Mouse (Mus musculus): ENCODE data around the gene Mapk1ip1. TPM values are rescaled to one million over a fixed set of nuclear protein-coding genes. Genes with fewer than 3 reads are reported as not detected.

Gene Mapk1ip1
- polyA plus RNA-seq (2015; fragmentation: Nextera tagmentation; extraction: Ambion mirVana): 12.1 and 13.1 TPM in 2 replicates

DNA sequence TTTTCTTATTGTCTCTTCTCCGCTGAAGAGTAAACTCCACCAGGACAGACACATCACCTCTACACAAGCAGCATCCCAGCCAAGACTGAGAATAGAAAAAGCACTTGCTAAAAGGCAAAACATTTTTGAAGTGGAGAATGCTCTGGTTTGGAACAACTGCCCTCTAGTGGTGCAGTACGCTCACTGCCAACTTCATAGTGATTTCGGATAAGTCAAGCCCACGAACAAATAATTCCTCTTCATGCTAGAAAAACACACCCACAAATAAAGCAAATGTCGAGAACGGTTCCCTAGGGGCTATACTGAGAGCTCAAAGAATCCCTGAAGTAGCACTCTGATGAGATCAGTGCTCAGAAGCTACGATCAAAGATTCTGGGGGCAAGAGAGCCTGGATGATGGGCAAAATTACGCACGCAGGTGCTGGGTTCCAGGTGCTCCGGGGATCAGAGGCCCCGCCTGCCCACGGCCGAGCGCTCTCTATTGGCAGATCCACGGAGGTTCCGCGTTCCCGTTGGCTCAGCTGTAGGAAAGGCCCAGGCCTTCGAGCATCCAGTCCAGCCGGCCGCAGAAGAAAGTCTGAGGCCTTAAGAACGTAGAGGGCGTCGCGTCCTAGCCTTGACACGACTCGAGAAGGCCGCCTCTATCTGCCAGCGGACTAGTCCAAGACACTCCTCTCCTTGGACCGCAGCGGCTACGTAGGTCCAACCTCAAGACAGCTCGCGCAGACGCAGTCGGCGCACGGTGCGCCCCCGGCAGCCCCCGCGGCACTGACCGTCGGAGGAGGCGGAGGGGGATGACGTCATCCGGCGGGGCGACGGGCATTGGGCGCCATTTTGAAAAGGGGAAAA lies at the start of gene Mapk1ip1, which contains the start of gene Ppp2r2d:
TSS of gene Mapk1ip1 (minus strand) at position 730 of the 848 bp plus-strand sequence.
TSS of gene Ppp2r2d (plus strand) at position 536 of the 848 bp plus-strand sequence.
- H3K9me3 ChIP-seq: no peaks in the 10 kb centered on the region
- peaks cover 6% of the 10 kb centered on the region; the same call in 1 of the 2 replicates for H3K36me3 ChIP-seq
- peak within 1 kb of the TSS; percentile 96 for H3K27ac ChIP-seq
- peak; percentile 92 for ATAC-seq (ENCODE audit: insufficient number of reproducible peaks, low FRiP score, low TSS enrichment, low read depth)
- peak within 1 kb of the TSS; percentile 64 for H3K4me2 ChIP-seq
- peak within 1 kb of the TSS; percentile 89 for H3K4me3 ChIP-seq
- H3K4me1 ChIP-seq: peaks cover 31% of the 10 kb centered on the region
- no peaks in the 10 kb centered on the region for H3K27me3 ChIP-seq
- H3K9ac ChIP-seq: peak within 1 kb of the TSS; percentile 97
- WGBS: under 1% methylated on average over 49 of the region's 51 CpGs

DNA sequence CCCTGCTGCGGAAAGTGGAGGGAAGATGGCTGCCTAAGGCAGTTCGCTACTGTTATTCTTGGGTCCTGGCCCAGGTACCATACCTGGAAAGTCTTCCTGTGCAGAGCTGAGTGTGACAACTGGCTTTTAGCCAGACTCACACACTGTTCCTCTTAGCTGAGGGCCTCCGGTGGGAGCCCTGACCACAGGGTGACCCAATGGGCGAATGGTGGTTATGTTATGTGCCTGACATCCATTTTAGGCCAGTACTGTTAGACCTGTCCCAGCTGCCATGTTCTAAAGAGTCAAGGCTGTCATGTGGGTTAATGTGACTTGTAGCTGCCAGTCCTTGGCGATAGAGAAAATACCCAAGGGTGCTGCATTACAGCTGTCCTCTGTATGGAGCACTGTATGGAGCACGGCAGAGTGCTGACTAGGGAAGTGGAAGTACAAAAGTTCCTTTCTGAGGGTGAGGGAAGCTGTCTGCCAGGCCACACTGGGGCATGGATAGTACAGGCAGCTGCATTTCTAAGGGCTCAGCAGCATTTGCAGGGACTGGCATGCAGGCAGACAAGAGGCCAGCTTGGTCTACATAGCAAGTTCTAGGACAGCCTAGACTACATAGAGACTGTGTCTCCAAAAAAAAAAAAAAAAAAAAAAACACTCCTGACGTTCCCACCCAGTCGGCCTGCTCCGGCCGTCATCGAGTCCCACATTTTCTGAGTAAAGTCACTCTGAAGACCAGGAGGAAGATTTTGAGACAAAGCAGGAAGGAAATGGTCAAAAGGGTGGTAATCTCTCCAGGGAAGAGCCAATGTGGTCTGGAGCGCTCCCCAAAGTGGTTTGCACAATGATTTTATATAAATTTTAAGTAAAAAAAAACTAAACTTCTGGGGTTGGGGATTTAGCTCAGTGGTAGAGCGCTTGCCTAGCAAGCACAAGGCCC lies 39.6 kb upstream of the Mapk1ip1 start:
- Histone ChIP-seq H3K4me2 (no peak overlapping the region), H3K4me3 (no peak overlapping the region), H3K4me1 (0 out of 2 replicates have a peak, but pooled peaks cover 3% of the 10 kb centered on the region), H3K9me3 (no peaks in the 10 kb centered on the region), H3K36me3 (peaks cover 42% of the 10 kb centered on the region), H3K9ac (no peak overlapping the region), H3K27ac (peak overlapping the region; percentile 17; the same call in 1 of the 2 replicates), H3K27me3 (no peaks in the 10 kb centered on the region)
- peak; percentile 44; the same call in 1 of the 2 replicates for ATAC-seq (ENCODE audit: insufficient number of reproducible peaks, low FRiP score, low TSS enrichment, low read depth)
- WGBS: 76% methylated on average over 13 of the region's 13 CpGs

DNA sequence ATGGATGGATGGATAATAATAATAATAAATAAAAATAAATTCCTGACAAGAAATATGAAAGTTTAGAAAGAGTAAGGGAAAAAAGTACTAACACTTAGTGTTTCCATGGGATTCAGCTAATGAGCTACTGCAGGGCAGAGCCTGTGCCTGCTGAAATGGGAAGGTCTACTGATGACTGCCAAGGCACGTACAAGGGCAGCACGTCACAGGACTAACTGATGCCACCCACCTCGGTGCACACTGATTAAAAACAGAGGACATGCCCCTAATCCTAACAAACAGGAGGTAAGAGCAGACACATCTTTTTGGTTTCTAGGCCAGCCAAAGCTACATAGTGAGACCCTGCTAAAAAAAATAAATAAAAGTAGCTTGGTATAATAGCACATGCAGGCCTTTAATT lies 37.7 kb upstream of the Mapk1ip1 start:
- Histone ChIP-seq H3K9ac (no peak overlapping the region), H3K4me1 (0 out of 2 replicates have a peak, but pooled peaks cover 3% of the 10 kb centered on the region), H3K36me3 (peaks cover 59% of the 10 kb centered on the region), H3K4me2 (no peak overlapping the region), H3K27ac (no peak overlapping the region), H3K4me3 (no peak overlapping the region), H3K27me3 (no peaks in the 10 kb centered on the region), H3K9me3 (no peaks in the 10 kb centered on the region)
- WGBS: 90% methylated on average over 3 of the region's 3 CpGs
- no peak for ATAC-seq (ENCODE audit: insufficient number of reproducible peaks, low FRiP score, low TSS enrichment, low read depth)

DNA sequence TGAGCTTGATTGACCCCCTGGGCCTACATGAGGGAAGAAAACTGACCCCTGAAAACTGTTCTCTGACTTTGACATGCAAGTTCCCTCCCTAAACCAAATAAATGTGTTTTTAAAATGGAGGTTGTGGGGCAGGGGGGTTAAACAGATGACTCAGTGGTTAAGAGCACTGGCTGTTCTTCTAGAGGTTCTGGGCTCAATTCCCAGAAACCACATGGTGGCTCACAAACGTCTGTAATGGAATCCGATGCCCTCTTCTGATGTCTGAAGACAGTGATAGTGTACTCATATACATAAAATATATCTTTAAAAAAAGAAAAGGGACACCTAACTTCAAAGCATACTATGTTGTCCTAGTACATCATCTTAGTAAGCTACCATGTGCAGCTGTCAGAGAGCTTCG lies 29.0 kb upstream of the Mapk1ip1 start:
- Histone ChIP-seq H3K4me1 (no peaks in the 10 kb centered on the region), H3K4me3 (no peak overlapping the region), H3K36me3 (peaks cover 90% of the 10 kb centered on the region), H3K27me3 (no peaks in the 10 kb centered on the region), H3K9ac (no peak overlapping the region), H3K27ac (no peak overlapping the region), H3K4me2 (no peak overlapping the region), H3K9me3 (no peaks in the 10 kb centered on the region)
- 62% methylated on average over 3 of the region's 3 CpGs for WGBS
- ATAC-seq (ENCODE audit: insufficient number of reproducible peaks, low FRiP score, low TSS enrichment, low read depth): no peak

DNA sequence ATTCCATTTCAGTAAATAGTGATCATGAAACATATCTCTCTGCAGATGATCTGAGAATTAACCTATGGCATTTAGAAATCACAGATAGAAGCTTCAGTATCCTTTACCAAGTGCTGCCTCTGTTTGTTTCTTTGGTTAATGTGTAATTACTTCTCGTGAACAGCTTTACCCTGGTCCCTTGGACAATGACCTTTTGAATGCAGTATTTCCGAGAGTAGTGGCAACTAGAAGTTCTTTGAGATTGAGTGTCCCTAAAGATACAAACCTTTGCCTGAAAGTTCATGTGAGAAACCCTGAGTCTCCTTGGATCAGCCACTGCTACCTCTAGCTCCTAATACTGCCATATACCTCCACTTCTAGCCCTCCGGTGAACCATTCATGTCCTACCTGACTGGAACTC lies 26.9 kb upstream of the Mapk1ip1 start:
- no peak overlapping the region for H3K4me3 ChIP-seq
- no peaks in the 10 kb centered on the region for H3K4me1 ChIP-seq
- no peaks in the 10 kb centered on the region for H3K27me3 ChIP-seq
- 92% methylated on average over 3 of the region's 3 CpGs for WGBS
- no peaks in the 10 kb centered on the region for H3K9me3 ChIP-seq
- peaks cover 84% of the 10 kb centered on the region for H3K36me3 ChIP-seq
- ATAC-seq (ENCODE audit: insufficient number of reproducible peaks, low FRiP score, low TSS enrichment, low read depth): no peak
- H3K27ac ChIP-seq: no peak overlapping the region
- H3K4me2 ChIP-seq: no peak overlapping the region
- no peak overlapping the region for H3K9ac ChIP-seq

DNA sequence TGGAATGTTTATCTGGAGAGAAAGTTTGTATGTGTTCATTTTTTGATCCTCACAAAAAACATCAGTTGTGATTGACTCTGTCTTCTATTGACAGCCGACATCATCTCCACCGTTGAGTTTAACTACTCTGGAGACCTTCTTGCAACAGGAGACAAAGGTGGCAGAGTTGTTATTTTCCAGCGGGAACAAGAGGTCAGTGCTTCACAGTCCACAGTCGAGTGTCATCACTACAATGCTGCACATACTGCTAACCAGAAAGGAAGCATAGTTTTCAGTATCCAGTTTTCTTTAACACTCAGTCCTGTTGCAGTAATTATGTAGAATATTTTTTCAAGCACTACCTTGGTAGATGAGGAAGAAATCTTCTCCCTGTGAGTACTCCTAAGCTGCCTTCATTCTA lies 22.2 kb upstream of the Mapk1ip1 start:
- Histone ChIP-seq H3K9me3 (no peaks in the 10 kb centered on the region), H3K27ac (no peak overlapping the region), H3K9ac (no peak overlapping the region), H3K4me2 (no peak overlapping the region), H3K27me3 (no peaks in the 10 kb centered on the region), H3K4me1 (peaks cover 8% of the 10 kb centered on the region), H3K36me3 (peaks cover 38% of the 10 kb centered on the region), H3K4me3 (no peak overlapping the region)
- no peak for ATAC-seq (ENCODE audit: insufficient number of reproducible peaks, low FRiP score, low TSS enrichment, low read depth)
- WGBS: 90% methylated on average over 4 of the region's 4 CpGs

DNA sequence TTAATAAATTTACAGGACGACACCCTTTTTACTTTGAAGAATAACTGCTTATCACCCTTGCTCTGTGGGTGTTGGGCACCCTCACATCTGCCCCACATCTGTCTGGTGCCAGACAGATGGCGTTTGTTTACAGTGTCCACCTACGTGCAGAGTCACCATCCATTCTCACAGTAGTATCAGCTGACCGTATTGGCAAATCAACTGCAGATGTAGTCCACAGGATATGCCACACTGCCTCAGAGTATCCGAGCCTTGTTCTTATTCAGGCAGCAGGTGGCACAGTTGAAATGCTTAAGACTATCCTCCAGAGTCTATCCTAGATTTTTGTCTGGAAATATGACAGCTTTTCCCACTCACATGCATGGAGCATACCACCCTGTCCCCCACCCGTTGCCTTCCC lies 21.2 kb upstream of the Mapk1ip1 start:
- Histone ChIP-seq H3K4me3 (no peak overlapping the region), H3K36me3 (peaks cover 27% of the 10 kb centered on the region), H3K9me3 (no peaks in the 10 kb centered on the region), H3K27me3 (no peaks in the 10 kb centered on the region), H3K4me2 (no peak overlapping the region), H3K4me1 (peaks cover 14% of the 10 kb centered on the region), H3K9ac (no peak overlapping the region), H3K27ac (no peak overlapping the region)
- no peak for ATAC-seq (ENCODE audit: insufficient number of reproducible peaks, low FRiP score, low TSS enrichment, low read depth)
- 47% methylated on average over 6 of the region's 6 CpGs for WGBS

DNA sequence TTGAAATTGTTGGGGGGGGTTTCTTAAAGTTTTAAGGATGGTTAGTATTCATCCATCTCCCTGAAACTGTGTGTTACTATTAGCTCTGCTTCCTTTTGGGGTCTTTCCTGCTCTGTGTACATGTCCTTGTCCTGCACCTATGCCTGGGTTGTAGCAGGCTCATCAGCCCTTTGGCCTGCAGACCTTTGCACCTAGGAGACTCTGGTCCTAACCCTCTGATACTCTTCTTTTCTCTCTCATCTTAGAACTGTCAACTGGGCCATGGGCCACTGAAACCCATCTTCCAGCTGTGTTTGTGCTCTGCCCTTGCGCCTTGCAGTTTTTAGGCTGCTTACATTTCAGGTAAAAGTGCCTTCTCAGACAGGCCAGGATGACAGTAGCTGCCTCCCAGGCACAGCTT lies 18.7 kb upstream of the Mapk1ip1 start:
- H3K4me1 ChIP-seq: peaks cover 14% of the 10 kb centered on the region
- no peak overlapping the region for H3K4me3 ChIP-seq
- H3K9me3 ChIP-seq: no peaks in the 10 kb centered on the region
- H3K27ac ChIP-seq: no peak overlapping the region
- no peaks in the 10 kb centered on the region for H3K27me3 ChIP-seq
- 100% methylated on average over 1 of the region's 1 CpGs for WGBS
- peaks cover 13% of the 10 kb centered on the region for H3K36me3 ChIP-seq
- ATAC-seq (ENCODE audit: insufficient number of reproducible peaks, low FRiP score, low TSS enrichment, low read depth): no peak
- no peak overlapping the region for H3K9ac ChIP-seq
- no peak overlapping the region for H3K4me2 ChIP-seq

DNA sequence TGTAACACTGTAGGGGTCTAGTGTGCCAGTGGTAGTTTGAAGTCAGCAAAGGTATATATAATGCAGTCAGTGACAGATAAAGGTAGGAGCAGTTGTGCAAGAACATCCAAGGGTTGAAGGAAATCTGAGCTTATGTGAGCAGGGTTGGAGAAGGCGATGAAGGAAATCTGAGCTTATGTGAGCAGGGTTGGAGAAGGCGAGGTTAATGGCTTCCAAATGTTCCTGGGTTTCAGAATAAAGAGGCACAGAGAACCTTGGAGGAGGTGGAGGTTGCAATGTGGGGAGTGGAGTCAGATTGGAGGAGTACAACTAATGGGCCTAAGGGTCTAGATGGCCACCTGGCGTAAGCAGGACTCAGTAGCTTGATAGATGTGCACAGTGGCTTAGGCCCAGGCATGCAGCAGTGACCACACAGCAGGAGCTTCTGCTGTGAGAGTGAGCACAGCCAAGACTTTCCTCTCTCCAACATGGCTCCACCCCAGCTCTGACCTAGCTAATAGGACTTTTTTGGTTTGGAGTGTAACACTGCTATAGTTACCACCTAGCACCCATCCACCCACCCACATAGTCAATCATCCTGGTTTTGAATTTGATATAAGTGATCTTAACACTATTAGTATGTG lies 18.0 kb upstream of the Mapk1ip1 start:
- ATAC-seq (ENCODE audit: insufficient number of reproducible peaks, low FRiP score, low TSS enrichment, low read depth): no peak
- Histone ChIP-seq H3K9ac (no peak overlapping the region), H3K27me3 (no peaks in the 10 kb centered on the region), H3K27ac (0 out of 2 replicates have a peak overlapping the region, but pooled peaks have one; percentile 47), H3K4me2 (no peak overlapping the region), H3K4me3 (no peak overlapping the region), H3K36me3 (peaks cover 7% of the 10 kb centered on the region), H3K4me1 (peaks cover 14% of the 10 kb centered on the region), H3K9me3 (no peaks in the 10 kb centered on the region)
- WGBS: 50% methylated on average over 3 of the region's 3 CpGs

DNA sequence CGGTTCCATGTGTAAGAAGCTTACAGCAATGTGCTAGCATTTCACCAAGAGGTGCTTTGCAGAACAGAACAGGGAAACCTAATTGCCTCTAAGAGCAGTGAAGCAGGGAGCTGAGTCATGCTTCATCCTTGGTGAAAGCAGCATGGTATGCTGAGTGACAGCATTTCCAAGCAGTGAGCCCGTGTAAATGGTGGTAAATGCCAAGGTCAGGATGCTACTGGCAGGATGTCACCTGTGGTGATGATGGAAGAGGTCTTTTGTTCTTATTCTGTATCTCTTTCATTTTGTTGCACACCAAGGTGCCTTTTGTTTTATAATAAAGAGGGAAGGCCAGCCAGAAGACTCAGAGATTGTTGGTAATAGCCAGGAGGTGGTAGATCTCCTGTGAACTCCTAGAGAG lies 10.6 kb upstream of the Mapk1ip1 start:
- 0 out of 2 replicates have a peak, but pooled peaks cover 3% of the 10 kb centered on the region for H3K4me1 ChIP-seq
- no peak overlapping the region for H3K4me3 ChIP-seq
- no peak for ATAC-seq (ENCODE audit: insufficient number of reproducible peaks, low FRiP score, low TSS enrichment, low read depth)
- H3K9me3 ChIP-seq: no peaks in the 10 kb centered on the region
- H3K27me3 ChIP-seq: no peaks in the 10 kb centered on the region
- H3K4me2 ChIP-seq: no peak overlapping the region
- H3K9ac ChIP-seq: no peak overlapping the region
- H3K36me3 ChIP-seq: peaks cover 28% of the 10 kb centered on the region
- H3K27ac ChIP-seq: no peak overlapping the region
- WGBS: 80% methylated on average over 2 of the region's 2 CpGs

DNA sequence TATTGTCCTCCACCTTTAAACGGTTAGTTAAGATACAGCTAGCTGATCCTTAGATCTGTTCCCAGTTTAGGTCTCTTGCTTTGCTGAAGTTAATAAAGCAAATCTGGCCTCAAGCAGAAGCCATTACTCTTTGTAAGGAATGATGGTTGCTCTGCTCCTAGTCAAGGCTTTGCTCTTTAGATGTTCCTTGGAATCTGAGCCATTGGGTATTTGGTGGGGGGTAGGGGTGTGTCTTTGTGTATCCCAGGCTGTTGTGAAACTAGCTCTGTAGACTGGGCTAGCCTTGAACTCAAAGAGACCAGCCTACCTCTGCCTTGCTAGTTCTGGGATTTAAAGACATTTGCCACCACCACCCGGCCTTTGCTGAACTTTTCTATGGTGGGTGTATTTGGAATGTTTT lies 8.1 kb upstream of the Mapk1ip1 start:
- no peaks in the 10 kb centered on the region for H3K27me3 ChIP-seq
- no peak overlapping the region for H3K4me3 ChIP-seq
- ATAC-seq (ENCODE audit: insufficient number of reproducible peaks, low FRiP score, low TSS enrichment, low read depth): no peak
- 0 out of 2 replicates have a peak, but pooled peaks cover 3% of the 10 kb centered on the region for H3K4me1 ChIP-seq
- 85% methylated on average over 2 of the region's 2 CpGs for WGBS
- no peak overlapping the region for H3K27ac ChIP-seq
- no peak overlapping the region for H3K4me2 ChIP-seq
- no peak overlapping the region for H3K9ac ChIP-seq
- H3K9me3 ChIP-seq: no peaks in the 10 kb centered on the region
- H3K36me3 ChIP-seq: peaks cover 35% of the 10 kb centered on the region

Data from limb, embryonic 15.5 days (tissue).